Mouse (Mus musculus) embryo, embryonic 10 days (tissue): ENCODE measurements around the gene Rnf227.

Source experiments
- DNase-seq: peaks from one replicate; pipeline ENCODE4 v3.0.0-alpha.2; 2015; ENCODE audit warnings: low spot score

The Rnf227 gene

GRCm38 (mm10) chr11:69331929-69332405 lies 8.3 kb upstream of the Rnf227 start:
- peak; percentile 87 for DNase-seq

GRCm38 (mm10) chr11:69332713-69333253 lies 7.5 kb upstream of the Rnf227 start:
- DNase-seq, result no peak

- no peak for DNase-seq
These were observed 6.3 kb upstream of the Rnf227 start for GRCm38 (mm10) chr11:69333922-69334321.

GRCm38 (mm10) chr11:69334796-69335195 lies 5.5 kb upstream of the Rnf227 start:
- no peak for DNase-seq

DNA sequence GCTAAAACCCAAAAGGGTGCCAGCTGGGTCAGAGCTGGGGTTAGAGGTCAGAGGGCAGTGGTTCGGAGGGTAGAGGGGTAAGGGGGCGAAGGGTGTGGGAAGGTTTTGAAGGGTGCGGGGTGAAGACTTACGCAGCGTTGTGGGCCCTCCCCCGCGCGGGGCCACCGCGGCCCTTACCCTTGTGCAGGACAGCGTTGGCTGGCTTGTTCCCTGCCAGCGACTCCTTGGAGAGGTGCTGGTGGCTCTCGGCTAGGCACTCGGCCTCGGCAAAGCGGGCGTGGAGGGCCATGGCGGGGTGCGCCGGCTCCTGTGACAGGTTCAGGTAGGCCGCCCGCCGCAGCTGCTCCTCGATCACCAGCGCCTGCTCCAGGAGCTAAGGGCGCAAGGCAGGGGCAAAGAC lies 6.2 kb downstream of the Rnf227 start:
- DNase-seq, result no peak

DNA sequence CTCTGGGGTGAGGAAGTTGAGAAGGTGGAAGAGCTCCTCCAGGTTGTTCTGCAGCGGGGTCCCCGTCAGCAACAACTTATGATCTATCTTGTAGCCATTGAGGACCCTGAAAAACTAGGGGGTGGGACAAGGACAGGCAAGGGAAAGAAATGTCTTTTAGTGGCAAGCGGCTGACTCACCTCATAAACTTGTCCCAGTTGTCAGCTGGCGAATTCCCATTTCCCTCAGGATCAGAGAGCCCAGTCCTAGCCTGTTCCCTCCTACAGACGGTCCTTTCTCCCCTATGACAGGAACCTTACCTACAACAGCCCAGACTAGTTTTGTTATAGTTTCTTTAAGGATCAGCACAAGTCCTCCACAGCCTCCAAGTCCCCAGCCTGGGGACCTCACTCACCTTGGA lies 16.3 kb downstream of the Rnf227 start:
- no peak for DNase-seq

DNA sequence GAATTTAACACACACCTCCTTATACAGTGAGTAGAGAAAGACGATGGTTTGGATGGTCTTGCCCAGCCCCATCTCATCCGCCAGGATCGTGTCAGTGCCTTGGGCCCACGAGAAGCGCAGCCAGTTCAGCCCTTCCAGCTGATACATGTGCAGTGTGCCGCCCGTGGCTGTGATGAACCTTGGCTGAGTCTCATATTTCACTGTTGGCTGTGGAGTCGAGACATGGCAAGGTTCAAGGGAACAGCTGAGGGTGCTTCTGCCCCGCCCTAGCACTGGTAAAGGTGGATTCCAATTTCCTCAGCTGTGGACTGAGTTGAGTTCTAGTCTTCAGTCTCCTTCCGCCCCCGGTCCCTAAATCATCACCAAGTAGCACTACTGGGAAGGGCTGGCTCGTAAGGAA lies 17.4 kb downstream of the Rnf227 start:
- no peak for DNase-seq

DNA sequence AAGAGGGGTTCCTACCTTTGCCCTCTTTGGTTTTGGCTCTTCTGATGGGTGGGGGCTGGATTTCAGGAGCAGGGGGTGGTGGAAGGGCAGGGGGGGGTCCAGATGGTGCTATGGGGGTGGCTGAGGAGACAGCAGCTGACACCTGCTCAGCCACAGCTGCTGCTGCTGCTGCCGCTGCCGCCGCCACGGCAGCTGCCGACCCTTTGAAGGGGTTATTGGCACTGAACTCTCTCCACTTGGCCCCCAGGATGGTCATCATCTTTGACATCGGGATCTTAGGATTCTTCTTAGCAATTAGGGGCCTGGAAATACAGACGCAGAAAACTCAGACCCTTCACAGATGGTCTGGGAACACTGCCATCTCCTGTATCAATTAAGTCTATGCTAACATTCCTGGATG lies 21.8 kb downstream of the Rnf227 start:
- DNase-seq, result no peak

- DNase-seq, result peak; percentile 57
These were observed 22.2 kb downstream of the Rnf227 start for GRCm38 (mm10) chr11:69362479-69362878.

- DNase-seq, result no peak
These were observed 24.1 kb downstream of the Rnf227 start for GRCm38 (mm10) chr11:69364376-69364775.

DNA sequence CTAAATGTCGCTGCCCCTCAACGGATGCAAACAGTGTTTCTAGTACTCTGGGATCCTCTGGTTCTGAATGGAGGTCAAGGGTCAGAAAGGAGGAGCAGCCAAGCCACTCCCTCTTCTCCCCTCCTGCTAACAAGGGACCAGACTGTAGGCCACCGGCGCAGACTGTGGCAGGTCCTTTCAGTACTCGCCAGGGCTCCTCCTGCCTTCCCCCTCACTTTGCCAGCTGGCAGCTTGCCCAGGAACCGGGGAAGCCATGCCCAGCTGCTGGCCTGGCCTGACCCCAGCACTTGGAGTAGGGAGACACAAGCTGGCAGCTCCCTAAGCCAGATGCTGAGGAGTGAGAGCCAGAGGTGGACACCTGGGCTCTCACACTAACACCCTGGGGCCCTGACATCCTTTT lies 24.6 kb downstream of the Rnf227 start:
- peak; percentile 88 for DNase-seq

GRCm38 (mm10) chr11:69365722-69366121 lies 25.5 kb downstream of the Rnf227 start:
- DNase-seq, result peak; percentile 34

GRCm38 (mm10) chr11:69366157-69366854 lies 26.0 kb downstream of the Rnf227 start:
- DNase-seq, result peak; percentile 90

DNA sequence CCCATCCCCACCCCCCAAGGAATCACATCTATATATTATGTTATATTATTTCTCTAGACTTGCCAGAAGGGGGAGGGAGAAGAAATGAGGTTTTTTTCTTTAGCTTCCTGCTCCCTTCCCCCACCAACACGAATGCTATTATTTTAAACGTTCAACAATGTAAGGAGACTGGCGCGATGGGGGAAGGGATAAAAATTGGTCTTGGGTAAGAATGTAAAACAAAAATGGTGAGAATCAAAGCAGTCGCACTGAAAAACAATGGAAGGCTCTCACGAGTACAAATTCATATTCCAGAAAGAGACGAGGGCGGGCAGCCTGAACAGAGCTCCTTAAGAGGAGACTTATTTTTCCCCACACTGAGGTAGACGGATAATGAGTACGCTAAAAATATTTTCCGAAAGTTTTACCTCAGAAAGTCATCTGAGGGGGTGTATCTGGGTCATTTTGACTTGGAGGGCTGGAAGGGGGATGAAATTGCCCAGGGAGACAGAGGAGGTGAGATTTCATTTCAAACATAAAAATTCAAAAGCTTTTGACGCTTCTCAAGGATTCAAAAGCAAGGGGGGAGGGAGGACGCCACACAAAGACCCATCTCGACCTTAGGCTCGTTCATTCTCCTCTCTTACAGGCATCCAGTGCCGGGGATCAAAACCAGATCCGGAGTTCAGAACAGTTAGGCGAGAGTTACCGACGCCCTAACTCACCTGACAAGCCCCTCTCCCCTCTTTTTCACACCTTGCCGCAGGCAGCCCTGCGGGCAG lies 26.8 kb downstream of the Rnf227 start:
- peak; percentile 72 for DNase-seq

- peak; percentile 79 for DNase-seq
These were observed 27.5 kb downstream of the Rnf227 start for GRCm38 (mm10) chr11:69367616-69368355.

DNA sequence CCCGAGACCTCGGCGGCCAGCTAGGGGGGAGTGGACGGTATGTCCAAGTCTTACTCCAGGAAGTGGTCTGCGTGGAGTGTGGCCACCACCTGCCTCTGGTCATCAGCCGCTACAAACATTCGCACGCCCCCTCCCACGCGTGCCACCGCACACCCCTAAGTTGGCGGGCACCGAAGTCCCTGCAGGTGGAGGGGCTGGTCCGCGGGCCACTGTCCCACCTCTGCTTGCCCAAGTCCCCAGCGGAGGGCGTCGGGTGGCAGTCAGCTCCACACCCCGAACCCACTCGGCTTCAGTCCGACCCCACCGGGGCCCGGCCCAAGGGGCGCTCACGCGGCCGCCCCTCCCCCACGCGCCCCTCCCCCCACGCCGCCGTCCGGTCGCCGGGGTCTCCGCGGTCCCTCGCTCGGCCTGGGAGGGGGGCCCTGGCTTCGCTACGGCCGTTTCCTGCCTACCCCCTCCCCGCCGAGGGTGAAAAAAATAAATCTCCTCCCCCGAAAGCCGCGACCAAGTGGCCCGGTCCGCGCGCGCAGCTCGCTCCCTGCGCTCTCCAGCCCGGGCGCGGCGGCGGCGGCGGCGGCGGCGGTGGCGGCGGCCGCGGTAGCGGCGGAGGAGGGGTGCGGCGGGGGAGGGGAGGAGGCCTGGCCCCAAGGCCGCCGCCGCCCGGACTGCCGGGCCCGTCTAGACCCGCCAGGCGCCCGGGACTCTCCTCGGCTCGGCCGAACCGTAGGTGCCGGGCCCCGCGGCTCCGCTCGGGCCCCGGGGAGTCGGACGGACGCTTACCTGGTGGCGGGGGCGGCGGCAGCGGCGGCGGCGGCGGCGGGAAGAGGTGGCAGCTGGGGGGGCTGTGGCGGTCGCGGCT lies 28.3 kb downstream of the Rnf227 start:
- peak; percentile 59 for DNase-seq

GRCm38 (mm10) chr11:69369215-69369989 lies 29.1 kb downstream of the Rnf227 start, which contains the start of gene Chd3:
TSS of gene Chd3 (minus strand) at chr11:69369406.
- peak; percentile 57 for DNase-seq

DNA sequence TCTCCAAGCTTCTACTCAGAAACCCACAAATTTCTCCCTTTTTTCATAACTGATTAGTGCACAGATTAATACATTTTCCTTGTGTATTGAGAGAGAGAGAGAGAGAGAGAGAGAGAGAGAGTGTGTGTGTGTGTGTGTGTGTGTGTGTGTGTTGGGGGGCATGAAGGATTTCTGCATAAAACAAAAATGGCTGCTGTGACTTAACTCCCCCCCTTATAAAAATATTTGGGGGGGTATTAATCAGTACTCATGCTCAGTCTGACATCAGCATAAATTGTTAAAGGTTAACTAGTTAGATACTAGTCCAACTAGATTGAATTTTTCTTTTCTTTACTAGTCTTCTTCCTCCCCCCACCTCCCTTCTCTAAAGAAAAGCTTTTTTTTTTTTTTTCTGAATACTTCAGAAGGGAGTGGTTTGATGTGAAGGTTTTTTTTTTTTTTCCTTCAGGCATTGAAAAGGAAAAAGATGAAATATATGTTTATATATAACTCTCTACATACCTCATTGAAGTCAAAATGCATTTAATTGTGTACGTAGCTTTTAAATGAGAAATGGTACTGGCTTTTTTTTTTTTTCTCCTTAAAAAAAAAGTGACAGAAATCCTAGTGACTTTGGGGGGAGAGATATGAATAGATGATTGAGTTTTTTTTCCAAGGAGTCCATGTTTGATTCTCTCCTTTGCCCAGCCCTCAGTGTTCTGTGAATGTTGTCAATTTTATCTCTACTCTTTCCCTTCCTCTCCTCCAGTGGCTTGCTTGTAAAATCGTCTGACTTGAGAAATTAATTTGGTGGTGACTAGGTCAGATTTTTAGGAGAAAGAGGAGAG lies 29.9 kb downstream of the Rnf227 start:
- no peak for DNase-seq

DNA sequence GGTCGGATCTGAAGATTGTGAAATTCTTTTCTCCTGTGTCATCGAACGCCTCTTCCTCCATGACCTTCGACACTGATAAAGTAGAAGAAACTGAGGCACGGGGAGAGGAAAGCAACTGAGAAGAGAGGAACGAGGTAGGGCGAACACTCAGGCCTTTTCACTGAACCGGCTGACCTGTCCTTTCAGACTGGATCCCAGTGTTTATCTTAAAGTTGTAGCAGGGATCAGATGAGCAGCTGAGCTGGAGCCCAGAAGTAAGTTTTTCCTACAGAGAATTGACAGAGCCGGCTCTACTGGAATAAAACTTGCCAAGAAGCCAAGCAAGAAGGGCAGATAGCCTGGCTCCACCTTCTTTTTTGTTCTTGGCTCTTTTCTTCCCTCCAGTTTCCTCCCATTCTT lies 30.6 kb downstream of the Rnf227 start:
- no peak for DNase-seq

GRCm38 (mm10) chr11:69371601-69372000 lies 31.3 kb downstream of the Rnf227 start:
- DNase-seq, result peak; percentile 40
